ENCODE assay signal across 21 mouse cellular contexts in the genomic region with DNA sequence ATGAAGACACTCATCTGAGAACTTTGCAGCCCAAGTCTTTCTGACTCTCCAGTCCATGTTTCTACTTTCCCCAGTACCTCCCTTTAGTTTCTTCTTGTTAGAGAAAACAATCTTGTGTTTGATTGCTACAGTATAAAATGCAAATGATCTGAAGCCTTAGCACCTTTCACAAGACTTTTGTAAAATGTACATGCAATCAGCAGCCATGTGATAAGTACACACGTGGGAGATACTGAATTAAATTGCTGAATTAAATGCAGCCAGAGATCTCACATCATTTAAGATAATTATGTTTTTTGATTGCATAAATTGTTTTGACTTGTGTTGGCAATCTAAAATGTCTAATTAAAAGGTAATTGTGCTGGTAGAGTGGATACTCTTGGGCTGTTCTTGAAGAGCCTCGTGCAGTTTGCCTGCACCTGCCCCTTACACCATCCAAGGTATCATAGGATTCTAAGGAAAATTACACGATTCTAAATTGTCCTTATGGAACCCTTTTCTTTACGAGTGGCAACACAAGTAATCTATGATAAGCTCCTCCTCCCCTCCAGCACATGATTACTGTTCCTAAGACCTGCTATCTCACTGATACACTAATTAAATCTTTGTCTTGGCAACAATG. TPM values are rescaled to one million over a fixed set of nuclear protein-coding genes. Genes with fewer than 3 reads are reported as not detected.
DNase-seq lines count a peak whose midpoint lies in the region; ATAC-seq and TF ChIP-seq lines count a peak whose summit lies in the region.
"Had no signal": no experiment of that assay in that cellular context is flagged by ENCODE, and none has a peak within 500 bp of the region (broad histone marks: within the 10 kb centered on the region; RNA-seq: fewer than 3 reads in every experiment).

No protein-coding gene starts in this region.

- no peaks in the 10 kb centered on the region for H3K9me3 ChIP-seq in hindbrain, embryonic 13.5 days
- no peaks in the 10 kb centered on the region for H3K9me3 ChIP-seq in hindbrain, embryonic 11.5 days (ENCODE audit: control insufficient read depth, low read length)
- no peaks in the 10 kb centered on the region for H3K9me3 ChIP-seq in forebrain, embryonic 14.5 days (replicated peaks; ENCODE audit: control insufficient read depth, low read length)
- no peaks in the 10 kb centered on the region for H3K9me3 ChIP-seq in neural tube, embryonic 15.5 days (replicated peaks)
- H3K9me3 ChIP-seq: embryonic facial prominence, embryonic 10.5 days had no signal

- H3K9ac ChIP-seq in hindbrain, embryonic 13.5 days: no peak overlapping the region
- H3K9ac ChIP-seq in hindbrain, embryonic 11.5 days (ENCODE audit: low read depth, low read length): no peak overlapping the region
- no peak overlapping the region for H3K9ac ChIP-seq in forebrain, embryonic 14.5 days (ENCODE audit: low read length)
- no peak overlapping the region for H3K9ac ChIP-seq in neural tube, embryonic 15.5 days (replicated peaks)

- no peak for TF ChIP-seq CTCF in brain, embryonic 14.5 days (IDR thresholded peaks at IDR 0.05; ENCODE audit: borderline replicate concordance, extremely low read depth, insufficient read depth, insufficient read length)

- H3K4me3 ChIP-seq in hindbrain, embryonic 13.5 days: no peak overlapping the region
- no peak overlapping the region for H3K4me3 ChIP-seq in hindbrain, embryonic 11.5 days (ENCODE audit: low read depth, low read length)
- H3K4me3 ChIP-seq in forebrain, embryonic 14.5 days (ENCODE audit: low read depth, low read length): no peak overlapping the region
- no peak overlapping the region for H3K4me3 ChIP-seq in neural tube, embryonic 15.5 days (replicated peaks)
- H3K4me3 ChIP-seq: embryonic facial prominence, embryonic 10.5 days had no signal

- H3K4me2 ChIP-seq in hindbrain, embryonic 13.5 days: no peak overlapping the region
- H3K4me2 ChIP-seq in hindbrain, embryonic 11.5 days (replicated peaks; ENCODE audit: low read depth, low read length): no peak overlapping the region
- no peak overlapping the region for H3K4me2 ChIP-seq in forebrain, embryonic 14.5 days (ENCODE audit: low read length)
- no peak overlapping the region for H3K4me2 ChIP-seq in neural tube, embryonic 15.5 days

- TF ChIP-seq POLR2A in brain, embryonic 14.5 days (IDR thresholded peaks at IDR 0.05; ENCODE audit: borderline replicate concordance, extremely low read depth, insufficient read depth, insufficient read length, poor library complexity, severe bottlenecking): no peak

- H3K36me3 ChIP-seq in hindbrain, embryonic 13.5 days: no peaks in the 10 kb centered on the region
- H3K36me3 ChIP-seq in hindbrain, embryonic 11.5 days (ENCODE audit: control insufficient read depth, insufficient read depth, low read length): no peaks in the 10 kb centered on the region
- no peaks in the 10 kb centered on the region for H3K36me3 ChIP-seq in forebrain, embryonic 14.5 days (ENCODE audit: control insufficient read depth, insufficient read depth, low read length)
- no peaks in the 10 kb centered on the region for H3K36me3 ChIP-seq in neural tube, embryonic 15.5 days
- H3K36me3 ChIP-seq: embryonic facial prominence, embryonic 10.5 days had no signal

- WGBS in hindbrain, embryonic 13.5 days: 72% methylated on average over 4 of the region's 4 CpGs
- 74% methylated on average over 4 of the region's 4 CpGs for WGBS in hindbrain, embryonic 11.5 days
- WGBS in forebrain, embryonic 14.5 days: 68% methylated on average over 4 of the region's 4 CpGs
- 52% methylated on average over 4 of the region's 4 CpGs for WGBS in neural tube, embryonic 15.5 days

- no peak overlapping the region for H3K27ac ChIP-seq in hindbrain, embryonic 13.5 days
- no peak overlapping the region for H3K27ac ChIP-seq in hindbrain, embryonic 11.5 days (ENCODE audit: low read depth, low read length)
- H3K27ac ChIP-seq in forebrain, embryonic 14.5 days (ENCODE audit: low read depth, low read length): no peak overlapping the region
- H3K27ac ChIP-seq in neural tube, embryonic 15.5 days (replicated peaks): no peak overlapping the region
- H3K27ac ChIP-seq: embryonic facial prominence, embryonic 10.5 days had no signal

- no peak for DNase-seq in hindbrain, embryonic 11.5 days (ENCODE audit: low spot score)
- peak; percentile 50 for DNase-seq in brain, embryonic 14.5 days (ENCODE audit: low read depth)
- DNase-seq in forebrain, embryonic 14.5 days (ENCODE audit: low spot score): peak; percentile 32
- no peak for DNase-seq in left cerebral cortex, postnatal 14 days (ENCODE audit: low spot score in 2 of 2)
- DNase-seq: adrenal gland, postnatal 25 days; cerebellum, adult 2 months; cerebellum, postnatal 10 days; gastrocnemius, postnatal 25 days; heart, postnatal 10 days; heart, postnatal 4 days had no signal

- no peaks in the 10 kb centered on the region for H3K4me1 ChIP-seq in hindbrain, embryonic 13.5 days (replicated peaks)
- no peaks in the 10 kb centered on the region for H3K4me1 ChIP-seq in hindbrain, embryonic 11.5 days (replicated peaks; ENCODE audit: control insufficient read depth, insufficient read depth, low read length)
- H3K4me1 ChIP-seq in forebrain, embryonic 14.5 days (ENCODE audit: control insufficient read depth, insufficient read depth, low read length): no peaks in the 10 kb centered on the region
- no peaks in the 10 kb centered on the region for H3K4me1 ChIP-seq in neural tube, embryonic 15.5 days
- H3K4me1 ChIP-seq: embryonic facial prominence, embryonic 10.5 days had no signal

- intact Hi-C loops in left cerebral cortex, postnatal 14 days (cut with DNase I): no loop called here

- H3K27me3 ChIP-seq in hindbrain, embryonic 13.5 days: no peaks in the 10 kb centered on the region
- H3K27me3 ChIP-seq in hindbrain, embryonic 11.5 days (ENCODE audit: control insufficient read depth, insufficient read depth, low read length): no peaks in the 10 kb centered on the region
- no peaks in the 10 kb centered on the region for H3K27me3 ChIP-seq in forebrain, embryonic 14.5 days (replicated peaks; ENCODE audit: control insufficient read depth, insufficient read depth, low read length)
- H3K27me3 ChIP-seq in neural tube, embryonic 15.5 days (replicated peaks): no peaks in the 10 kb centered on the region
- H3K27me3 ChIP-seq: CH12.LX had no signal

- ATAC-seq in hindbrain, embryonic 13.5 days (ENCODE audit: low FRiP score): peak; percentile 83
- no peak for ATAC-seq in hindbrain, embryonic 11.5 days (ENCODE audit: low FRiP score)
- 0 out of 2 replicates have a peak, but pooled peaks have one; percentile 57 for ATAC-seq in forebrain, embryonic 14.5 days
- ATAC-seq in neural tube, embryonic 15.5 days (ENCODE audit: low FRiP score): peak; percentile 84
- ATAC-seq: activated CD4-positive, CD25-positive, alpha-beta regulatory T cell, adult 4 months; hindbrain, embryonic 16.5 days; inflammation-experienced regulatory T-cells, adult 6 months; intestine, postnatal 0 days; Patski had no signal

RNA-seq across cellular contexts. Expression of a gene that starts 34.2 kb away (rescaled TPM):
- polyA plus RNA-seq in hindbrain, embryonic 13.5 days (2015; fragmentation: Nextera tagmentation; extraction: Ambion mirVana): 4.8 and 5.4 TPM in 2 replicates
- 0.88 and 1.1 TPM in 2 replicates for polyA plus RNA-seq in hindbrain, embryonic 11.5 days (2014; fragmentation: Nextera tagmentation; extraction: Ambion mirVana)
- 5.6 and 8.2 TPM in 2 replicates for polyA plus RNA-seq in brain, embryonic 14.5 days (2012; rRNA removed)
- polyA plus RNA-seq in forebrain, embryonic 14.5 days (2014; fragmentation: Nextera tagmentation; extraction: Ambion mirVana): 3.9 and 4.2 TPM in 2 replicates
- 1.4 and 1.8 TPM in 2 replicates for polyA plus RNA-seq in neural tube, embryonic 15.5 days (2015; fragmentation: Nextera tagmentation; extraction: Ambion mirVana)
- total RNA-seq in left cerebral cortex, postnatal 14 days (2021): under 1 TPM in 1 of 2 experiments, not detected in 1; 0.30 TPM
- total RNA-seq: adrenal gland, adult 18-20 months; adrenal gland, postnatal 25 days; CH12.LX; granulocyte monocyte progenitor cell, adult 5-6 weeks; heart, postnatal 10 days; heart, postnatal 4 days had no signal
- polyA plus RNA-seq: activated CD4-positive, CD25-positive, alpha-beta regulatory T cell, adult 4 months; inflammation-experienced regulatory T-cells, adult 6 months; Patski had no signal

Comparison
In these comparisons a context has a peak if more than half of its experiments do, and no peak if none do; other contexts are left out.
1. DNase-seq: peak in brain, embryonic 14.5 days (single experiment) and forebrain, embryonic 14.5 days (single experiment); none in hindbrain, embryonic 11.5 days (single experiment) and left cerebral cortex, postnatal 14 days (0 of 2).